Mouse (Mus musculus): ENCODE data around the gene Prr19. TPM values are rescaled to one million over a fixed set of nuclear protein-coding genes. Genes with fewer than 3 reads are reported as not detected.
"Not testable (repeated sequence)": the region's sequence is repeated elsewhere in the genome, so short reads cannot be mapped to it uniquely, and the experiment has no call there.

Prr19 gene
- total RNA-seq (2021), result not detected

DNA sequence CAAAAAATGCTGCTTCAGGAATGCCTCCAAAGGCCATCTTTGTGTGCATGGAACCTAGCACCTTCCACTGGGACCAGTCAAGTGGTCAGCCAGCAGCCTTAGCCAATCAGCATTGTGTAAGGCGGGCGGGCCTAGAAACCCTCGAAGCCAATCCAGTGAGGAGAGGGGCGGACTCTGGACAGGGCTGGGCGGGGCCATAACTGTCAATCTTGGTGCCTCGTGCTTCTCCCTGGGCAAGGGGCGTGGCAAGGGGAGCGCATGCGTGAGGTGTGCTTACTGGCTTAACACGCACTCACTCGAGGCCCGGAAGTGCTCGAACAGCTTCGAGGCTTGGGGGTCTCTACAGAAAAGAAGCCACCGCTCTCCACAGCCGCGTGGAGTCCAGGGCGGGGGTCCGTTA lies at the start of gene Prr19:
Gene Prr19 (plus strand): TSS at position 349 of the 400 bp plus-strand sequence.
- DNase-seq (ENCODE audit: low spot score in 2 of 2), result no peak
- intact Hi-C loops (cut with DNase I), result no loop called here

GRCm38 (mm10) chr7:25251822-25252221 lies 49.4 kb upstream of the Prr19 start:
- DNase-seq (ENCODE audit: low spot score in 2 of 2), result peak in 1 of 2 experiments; percentile 47
- intact Hi-C loops (cut with DNase I), result no loop called here

DNA sequence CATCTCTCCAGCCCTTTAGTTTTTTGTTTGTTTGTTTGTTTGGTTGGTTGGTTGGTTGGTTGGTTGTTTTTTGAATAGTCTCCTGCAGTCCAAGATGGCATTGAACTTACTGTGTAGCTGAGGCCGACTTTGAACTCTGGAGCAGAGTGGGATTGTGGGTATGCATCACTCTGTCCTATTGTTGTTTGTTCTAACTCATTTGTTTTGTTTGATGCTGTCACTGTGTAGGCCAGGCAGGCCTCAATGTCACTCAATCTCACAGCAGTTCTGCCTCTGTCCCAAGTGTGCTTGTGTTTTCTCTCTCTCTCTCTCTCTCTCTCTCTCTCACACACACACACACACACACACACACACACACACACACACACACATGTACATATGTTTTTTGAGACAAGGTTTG lies 39.3 kb upstream of the Prr19 start:
- intact Hi-C loops (cut with DNase I), result no loop called here
- no peak for DNase-seq (ENCODE audit: low spot score in 2 of 2)

GRCm38 (mm10) chr7:25263968-25264870 lies 37.0 kb upstream of the Prr19 start:
- intact Hi-C loops (cut with DNase I), result no loop called here
- no peak for DNase-seq (ENCODE audit: low spot score in 2 of 2)

DNA sequence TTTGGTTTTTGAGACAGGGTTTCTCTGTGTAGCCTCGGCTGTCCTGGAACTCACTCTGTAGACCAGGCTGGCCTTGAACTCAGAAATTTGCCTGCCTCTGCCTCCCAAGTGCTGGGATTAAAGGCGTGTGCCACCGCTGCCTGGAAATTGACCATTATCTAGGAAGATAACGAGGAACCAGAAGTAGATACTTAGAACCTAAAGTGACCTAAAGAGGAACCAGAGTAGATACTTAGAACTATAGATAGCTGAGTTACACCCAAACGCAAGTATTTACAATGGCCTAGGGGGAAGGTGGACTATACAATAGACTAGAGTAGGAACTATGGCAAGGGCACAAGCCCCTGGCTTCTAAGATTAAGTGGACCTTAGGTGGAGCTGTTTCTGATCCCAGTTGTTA lies 35.5 kb upstream of the Prr19 start:
- intact Hi-C loops (cut with DNase I); DNase-seq (ENCODE audit: low spot score in 2 of 2): not testable (repeated sequence)

- intact Hi-C loops (cut with DNase I), result no loop called here
- peak in 1 of 2 experiments; percentile 4 for DNase-seq (ENCODE audit: low spot score in 2 of 2)
These were observed 34.8 kb upstream of the Prr19 start for GRCm38 (mm10) chr7:25266180-25266962.

GRCm38 (mm10) chr7:25267301-25267750 lies 33.9 kb upstream of the Prr19 start, which contains the start of gene Cic:
Cic (plus strand) TSS chr7:25267704.
- intact Hi-C loops (cut with DNase I), result no loop called here
- peak; percentile 100 for DNase-seq (ENCODE audit: low spot score in 2 of 2)

GRCm38 (mm10) chr7:25267751-25268463 lies 33.3 kb upstream of the Prr19 start:
- intact Hi-C loops (cut with DNase I), result no loop called here
- peak; percentile 100 for DNase-seq (ENCODE audit: low spot score in 2 of 2)

GRCm38 (mm10) chr7:25268588-25268987 lies 32.6 kb upstream of the Prr19 start:
- DNase-seq (ENCODE audit: low spot score in 2 of 2), result no peak
- intact Hi-C loops (cut with DNase I), result no loop called here

DNA sequence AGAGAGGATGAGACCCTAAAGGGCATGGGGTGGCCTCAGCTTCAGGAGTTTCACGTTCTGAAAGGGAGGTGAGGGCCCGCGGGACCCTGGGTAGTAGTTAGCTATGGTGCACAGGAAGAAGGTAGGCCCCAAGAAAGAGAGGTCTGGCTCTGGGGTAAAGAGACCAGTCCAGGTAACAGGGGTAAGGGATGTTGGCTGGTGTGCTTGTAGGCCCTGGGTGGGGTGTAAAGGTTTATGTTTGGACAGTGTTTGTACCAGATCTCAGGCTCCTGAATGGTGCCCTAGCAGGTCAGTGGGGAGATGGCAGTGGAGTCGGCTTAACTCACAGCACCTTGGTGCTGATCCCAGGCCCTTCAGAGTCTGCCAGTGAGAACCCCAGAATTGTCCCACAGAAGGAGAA lies 32.2 kb upstream of the Prr19 start:
- intact Hi-C loops (cut with DNase I), result no loop called here
- DNase-seq (ENCODE audit: low spot score in 2 of 2), result peak in 1 of 2 experiments; percentile 4

DNA sequence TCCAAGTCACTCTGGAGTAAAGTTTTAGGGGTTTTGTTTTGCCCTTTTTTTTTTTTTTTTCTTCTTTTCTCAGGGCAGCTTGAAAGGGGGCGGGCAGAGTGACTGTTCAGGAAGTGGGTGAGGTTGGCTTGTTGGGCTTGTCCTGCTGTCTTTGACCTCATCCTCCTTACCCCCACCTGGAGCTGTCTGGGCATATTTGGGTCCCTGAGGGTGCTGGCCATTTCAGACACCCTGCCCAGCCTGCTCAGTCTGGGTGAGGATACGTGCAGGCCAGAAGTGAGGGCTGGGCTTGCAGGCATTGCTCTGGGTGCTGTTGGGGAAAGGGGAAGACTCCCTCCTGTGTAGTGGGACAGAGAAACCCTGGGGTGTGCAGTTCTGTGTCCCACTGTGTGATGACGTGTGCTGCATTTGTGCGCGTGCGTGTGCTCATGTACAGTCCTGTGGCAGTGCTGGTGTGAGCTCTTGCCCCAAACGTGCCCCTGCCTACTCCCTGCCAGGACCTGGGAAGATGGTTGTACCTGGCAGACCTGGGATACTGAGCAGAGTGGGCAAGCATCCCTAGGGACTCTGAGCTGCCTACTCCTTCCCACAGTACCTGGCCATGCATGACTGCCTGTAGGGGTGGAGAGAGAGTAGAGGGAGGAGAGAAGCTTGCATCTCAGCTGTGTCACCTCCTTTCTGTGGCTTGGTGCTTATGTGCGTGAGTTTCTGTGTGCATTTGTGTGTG lies 31.5 kb upstream of the Prr19 start:
- intact Hi-C loops (cut with DNase I), result no loop called here

GRCm38 (mm10) chr7:25270652-25271633 lies 30.3 kb upstream of the Prr19 start:
- intact Hi-C loops (cut with DNase I), result no loop called here
- DNase-seq (ENCODE audit: low spot score in 2 of 2), result no peak

More for the DNA sequence above, 31.5 kb upstream of the Prr19 start:
- no peak for DNase-seq (ENCODE audit: low spot score in 2 of 2)

DNA sequence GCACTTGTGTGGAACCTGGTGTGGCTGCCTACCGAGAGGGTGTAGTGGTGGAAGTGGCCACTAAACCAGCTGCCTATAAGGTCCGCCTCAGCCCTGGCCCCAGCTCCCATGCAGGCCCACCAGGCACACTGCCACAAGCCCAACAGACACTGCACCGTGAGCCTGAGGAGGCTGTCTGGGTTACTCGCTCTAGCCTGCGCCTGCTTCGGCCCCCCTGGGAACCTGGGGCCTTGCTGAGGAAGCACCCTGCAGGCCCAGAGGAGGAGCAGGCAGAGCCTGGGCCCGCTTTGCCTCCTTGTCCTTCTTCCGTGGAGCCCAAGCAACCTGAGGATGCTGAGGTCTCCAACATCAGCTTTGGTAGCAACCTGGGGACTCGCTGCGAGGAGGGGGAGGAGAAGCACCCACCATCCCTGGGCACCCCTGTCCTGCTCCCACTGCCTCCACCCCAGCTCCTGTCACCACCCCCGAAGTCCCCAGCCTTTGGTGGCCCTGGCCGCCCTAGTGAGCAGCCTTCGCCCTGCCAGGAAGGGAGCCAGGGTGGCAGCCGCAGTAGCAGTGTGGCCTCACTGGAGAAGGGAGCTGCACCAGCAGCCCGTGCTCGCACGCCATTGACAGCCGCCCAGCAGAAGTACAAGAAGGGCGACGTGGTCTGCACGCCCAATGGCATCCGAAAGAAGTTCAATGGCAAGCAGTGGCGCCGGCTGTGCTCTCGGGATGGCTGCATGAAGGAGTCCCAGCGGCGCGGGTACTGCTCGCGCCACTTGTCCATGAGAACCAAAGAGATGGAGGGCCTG lies 29.4 kb upstream of the Prr19 start:
- intact Hi-C loops (cut with DNase I), result no loop called here
- no peak for DNase-seq (ENCODE audit: low spot score in 2 of 2)

- intact Hi-C loops (cut with DNase I), result no loop called here
- no peak for DNase-seq (ENCODE audit: low spot score in 2 of 2)
These were observed 28.6 kb upstream of the Prr19 start for GRCm38 (mm10) chr7:25272445-25273258.

DNA sequence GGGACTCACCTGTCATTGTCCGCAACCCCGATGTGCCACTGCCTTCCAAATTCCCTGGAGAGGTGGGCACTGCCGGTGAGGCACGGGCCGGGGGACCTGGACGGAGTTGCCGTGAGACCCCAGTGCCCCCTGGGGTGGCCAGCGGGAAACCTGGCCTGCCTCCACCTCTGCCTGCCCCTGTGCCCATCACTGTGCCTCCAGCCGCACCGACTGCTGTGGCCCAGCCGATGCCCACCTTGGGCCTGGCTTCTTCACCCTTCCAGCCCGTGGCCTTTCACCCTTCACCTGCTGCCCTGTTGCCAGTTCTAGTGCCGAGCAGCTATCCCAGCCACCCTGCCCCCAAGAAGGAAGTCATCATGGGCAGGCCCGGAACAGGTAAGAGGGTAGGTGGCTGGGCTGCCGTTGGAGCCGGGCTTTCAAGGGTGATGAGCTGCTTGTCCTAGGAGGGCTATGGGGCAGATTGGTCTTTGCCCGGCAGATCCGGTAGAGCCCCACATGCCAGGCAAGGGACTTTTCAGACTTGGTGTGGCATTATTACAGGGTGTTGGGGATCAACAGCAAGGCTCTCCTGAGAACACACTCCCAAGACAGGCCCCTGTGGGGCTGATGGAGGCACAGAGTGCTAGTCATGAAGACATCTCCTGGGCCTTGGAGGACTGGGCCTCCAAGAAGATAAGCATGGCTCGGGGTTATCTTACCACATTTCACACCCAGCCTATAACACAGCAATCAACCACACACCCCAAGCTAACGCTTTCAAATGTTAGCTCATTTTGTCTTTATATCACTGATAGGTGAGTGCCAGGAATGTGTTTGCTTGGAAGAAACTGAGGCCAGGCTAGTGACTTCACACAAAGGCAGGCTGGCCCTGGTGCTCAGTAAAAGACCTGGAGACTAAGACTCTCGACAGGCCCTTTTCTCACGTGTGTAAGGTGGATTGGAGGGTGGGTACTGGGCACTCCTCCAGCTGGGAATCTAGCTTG lies 27.7 kb upstream of the Prr19 start:
- intact Hi-C loops (cut with DNase I), result no loop called here
- DNase-seq (ENCODE audit: low spot score in 2 of 2), result no peak

Measured in left cerebral cortex, postnatal 25 days (tissue).